In genomic region chrX:105104175-105104574, GRCm38 (mm10) we compare ENCODE assay signal across 9 mouse cellular contexts. TPM values are rescaled to one million over a fixed set of nuclear protein-coding genes. Genes with fewer than 3 reads are reported as not detected.
DNase-seq lines count a peak whose midpoint lies in the region; ATAC-seq and TF ChIP-seq lines count a peak whose summit lies in the region.
"Had no signal": no experiment of that assay in that cellular context is flagged by ENCODE, and none has a peak within 500 bp of the region (broad histone marks: within the 10 kb centered on the region; RNA-seq: fewer than 3 reads in every experiment).

No protein-coding gene starts in this region.

- H3K36me3 ChIP-seq in E14TG2a.4 (ENCODE audit: insufficient read depth, low read length), result peaks cover 44% of the 10 kb centered on the region

- H3K4me1 ChIP-seq in cerebellum, adult 2 months (ENCODE audit: control insufficient read depth, insufficient read depth, low read length), result no peaks in the 10 kb centered on the region
- H3K4me1 ChIP-seq in E14TG2a.4 (replicated peaks; ENCODE audit: low read depth, low read length), result no peaks in the 10 kb centered on the region
- H3K4me1 ChIP-seq: limb, embryonic 13.5 days had no signal

- H3K4me3 ChIP-seq in cerebellum, adult 2 months (replicated peaks; ENCODE audit: insufficient read depth, low read depth, low read length), result no peak overlapping the region
- H3K4me3 ChIP-seq in E14TG2a.4 (replicated peaks; ENCODE audit: low read length), result no peak overlapping the region
- H3K4me3 ChIP-seq: limb, embryonic 13.5 days had no signal

- H3K27me3 ChIP-seq in cerebellum, adult 2 months (ENCODE audit: control insufficient read depth, insufficient read depth, low read length), result no peaks in the 10 kb centered on the region
- H3K27me3 ChIP-seq in E14TG2a.4 (ENCODE audit: insufficient read depth, low read length), result no peaks in the 10 kb centered on the region
- H3K27me3 ChIP-seq: limb, embryonic 13.5 days had no signal

- 37% methylated on average over 5 of the region's 5 CpGs for WGBS in cerebellum, adult 2 months

- DNase-seq in cerebellum, adult 2 months, result peak in 1 of 2 experiments; percentile 17
- peak; percentile 15 for DNase-seq in kidney, postnatal 14 days
- no peak for DNase-seq in kidney, adult 11 months
- peak; percentile 2 for DNase-seq in embryo, embryonic 9.5 days (ENCODE audit: extremely low spot score)
- DNase-seq in retina, postnatal 1 day, result peak; percentile 70
- no peak for DNase-seq in frontal cortex, postnatal 36 days (ENCODE audit: low spot score in 2 of 2)

- no peak for ATAC-seq in cerebellum, adult (ENCODE audit: insufficient number of reproducible peaks, low FRiP score, low TSS enrichment)

- TF ChIP-seq CTCF in cerebellum, adult 2 months (IDR thresholded peaks at IDR 0.05; ENCODE audit: borderline replicate concordance, insufficient read depth, low read depth, low read length), result peak; percentile 34; the same call in 1 of the 2 replicates
- TF ChIP-seq CTCF in E14TG2a.4 (conservative IDR thresholded peaks at IDR 0.05; ENCODE audit: low read length), result peak; percentile 11; the same call in 1 of the 2 replicates

- no peaks in the 10 kb centered on the region for H3K9me3 ChIP-seq in E14TG2a.4 (ENCODE audit: low read length)
- H3K9me3 ChIP-seq: limb, embryonic 13.5 days had no signal

- H3K27ac ChIP-seq in cerebellum, adult 2 months (ENCODE audit: insufficient read depth, low read length), result no peak overlapping the region
- H3K27ac ChIP-seq: limb, embryonic 13.5 days had no signal

- TF ChIP-seq POLR2A in cerebellum, adult 2 months (IDR thresholded peaks at IDR 0.05; ENCODE audit: borderline replicate concordance, insufficient read depth, low read length), result no peak

RNA-seq across cellular contexts. Expression of gene Magee1, which starts 16.0 kb away (rescaled TPM):
- 112 and 127 TPM in 2 replicates for polyA plus RNA-seq in cerebellum, adult 2 months (2012; rRNA removed)

RNA-seq across cellular contexts. Expression of gene Pbdc1, which starts 24.6 kb away (rescaled TPM):
- polyA plus RNA-seq in cerebellum, adult 2 months (2012; rRNA removed), result 10.9 and 13.8 TPM in 2 replicates

Comparison
In these comparisons a context has a peak if more than half of its experiments do, and no peak if none do; other contexts are left out.
1. DNase-seq: peak in kidney, postnatal 14 days (single experiment), embryo, embryonic 9.5 days (single experiment) and retina, postnatal 1 day (single experiment); none in kidney, adult 11 months (single experiment) and frontal cortex, postnatal 36 days (0 of 2).